Mouse (Mus musculus) spleen, adult 18-20 months (tissue): ENCODE results near the gene Lmo3.

Source experiments
- DNase-seq, 2 experiments: peaks; one replicate each; pipeline ENCODE4 v3.0.0; 2022; ENCODE audit warnings: mixed read lengths in 2 of 2

Gene Lmo3

DNA sequence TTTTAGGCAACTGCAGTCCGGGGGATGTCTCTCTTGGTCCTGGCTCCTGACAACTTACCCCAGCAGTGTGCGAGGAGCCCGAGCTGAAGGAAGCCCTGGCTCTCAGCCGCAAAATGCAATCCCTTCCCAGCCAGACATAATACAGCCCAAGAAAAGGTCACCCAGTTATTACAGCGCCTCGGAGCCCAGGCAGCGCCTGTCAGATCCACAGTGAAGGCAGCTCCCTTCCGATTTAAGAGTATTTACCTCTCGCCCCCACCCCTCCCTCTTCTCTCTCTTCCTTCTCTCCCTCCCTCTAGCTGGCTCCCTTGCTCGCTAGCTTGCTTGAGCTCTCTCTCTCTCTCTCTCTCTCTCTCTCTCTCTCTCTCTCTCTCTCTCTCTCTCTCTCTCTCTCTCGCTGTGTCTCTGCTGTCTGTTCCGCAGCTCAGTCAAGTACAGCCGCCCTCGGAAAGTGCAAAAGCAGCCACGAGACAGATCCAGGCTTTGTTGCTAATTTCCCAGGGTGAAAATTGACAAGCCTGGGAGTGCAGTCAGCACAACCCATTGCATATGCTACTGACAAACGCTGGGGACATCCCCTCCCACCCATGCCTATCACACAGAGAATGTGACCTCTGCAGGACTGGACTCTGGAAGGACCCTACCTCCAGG lies 159.0 kb downstream of the Lmo3 start:
- DNase-seq: no peak

- DNase-seq: no peak
Observed at GRCm38 (mm10) chr6:138421931-138422531, 159.7 kb downstream of the Lmo3 start.

DNA sequence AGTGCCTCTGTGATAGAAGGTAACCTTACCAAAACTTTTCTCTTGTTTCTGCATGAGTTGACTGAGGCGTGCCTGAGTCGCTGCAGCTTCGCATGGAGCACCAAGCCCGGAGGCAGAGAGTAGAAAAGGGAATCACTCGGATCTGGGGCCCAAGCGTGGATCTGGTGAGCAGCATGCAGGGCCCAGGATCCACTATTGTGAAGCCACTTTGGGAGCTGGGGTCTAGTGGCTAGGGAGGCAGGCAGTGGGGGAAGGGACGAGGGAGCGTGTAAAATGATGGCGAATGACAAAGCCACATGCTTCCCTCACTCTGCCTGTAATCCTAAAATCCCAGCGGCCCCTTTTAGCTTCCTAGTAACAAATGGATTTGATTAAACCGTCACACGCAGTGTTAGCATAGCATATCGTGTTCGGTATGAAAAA lies 160.6 kb downstream of the Lmo3 start:
- DNase-seq: no peak

DNA sequence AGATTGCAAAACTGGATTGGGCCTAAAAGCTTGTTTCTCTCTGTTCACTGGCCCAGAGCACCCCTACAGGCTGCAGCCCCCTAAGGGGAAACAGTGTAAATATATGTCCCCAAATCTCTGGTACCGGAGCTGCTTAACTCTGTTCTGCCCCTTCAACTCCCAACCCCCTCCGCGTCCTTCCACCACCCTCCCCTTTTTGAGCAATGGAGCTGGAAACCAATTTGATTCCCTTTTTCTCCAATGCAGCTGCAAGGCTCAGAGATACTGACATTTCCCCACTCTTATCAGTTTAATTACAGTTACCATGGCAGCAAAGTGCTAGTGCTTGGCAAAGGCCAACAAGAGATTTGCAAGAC lies 161.3 kb downstream of the Lmo3 start:
- no peak for DNase-seq

DNA sequence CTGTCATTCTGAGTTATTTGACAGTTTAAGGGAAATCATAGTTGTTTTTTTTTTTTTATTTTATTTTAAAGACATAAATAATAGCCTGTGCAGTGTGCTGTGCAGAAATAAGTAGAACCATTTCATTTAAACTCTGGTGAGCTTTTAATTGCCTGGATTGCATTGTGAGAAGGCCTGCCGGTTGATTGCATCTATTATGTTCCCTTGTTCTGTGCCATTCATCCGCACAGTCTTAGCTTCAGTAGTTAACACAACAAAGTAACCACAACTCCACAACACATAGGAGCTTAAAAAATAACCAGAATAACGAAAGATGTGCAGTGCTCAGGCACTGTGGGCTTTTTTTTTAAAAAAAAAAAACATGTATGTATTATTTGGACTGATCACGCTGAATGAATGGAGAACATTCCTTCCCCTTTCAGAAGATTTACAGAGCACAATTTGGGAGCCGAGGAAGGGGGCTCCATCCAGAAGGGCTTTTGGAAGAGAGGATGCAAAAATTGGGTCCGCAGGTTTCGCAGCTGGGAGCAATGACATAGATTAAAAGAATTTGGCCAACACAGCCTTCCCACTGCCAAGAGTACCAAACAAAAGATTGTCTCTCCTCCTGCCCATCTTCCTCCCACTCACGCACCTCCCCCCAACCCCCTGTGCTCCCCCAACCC lies 161.8 kb downstream of the Lmo3 start:
- DNase-seq: no peak

DNA sequence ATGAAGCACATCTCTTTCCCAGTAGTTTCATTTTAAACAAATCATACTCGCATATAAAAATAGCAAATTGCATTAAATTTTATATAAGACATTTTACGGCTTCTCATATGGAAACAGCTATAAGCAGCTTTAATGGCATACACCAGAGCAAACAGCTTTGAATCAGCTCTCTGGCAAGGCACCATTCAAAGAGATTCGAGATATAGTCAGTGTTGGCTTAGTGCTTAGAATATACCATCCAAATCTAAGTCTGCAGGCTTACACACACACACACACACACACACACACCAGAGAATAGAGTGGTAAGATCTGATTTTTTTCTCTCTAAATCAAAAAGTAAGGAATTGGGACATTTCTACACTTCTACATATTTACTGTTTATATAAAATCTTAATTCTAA lies 169.7 kb downstream of the Lmo3 start:
- no peak for DNase-seq

- no peak for DNase-seq
Observed at GRCm38 (mm10) chr6:138402031-138402430, 179.7 kb downstream of the Lmo3 start.

DNA sequence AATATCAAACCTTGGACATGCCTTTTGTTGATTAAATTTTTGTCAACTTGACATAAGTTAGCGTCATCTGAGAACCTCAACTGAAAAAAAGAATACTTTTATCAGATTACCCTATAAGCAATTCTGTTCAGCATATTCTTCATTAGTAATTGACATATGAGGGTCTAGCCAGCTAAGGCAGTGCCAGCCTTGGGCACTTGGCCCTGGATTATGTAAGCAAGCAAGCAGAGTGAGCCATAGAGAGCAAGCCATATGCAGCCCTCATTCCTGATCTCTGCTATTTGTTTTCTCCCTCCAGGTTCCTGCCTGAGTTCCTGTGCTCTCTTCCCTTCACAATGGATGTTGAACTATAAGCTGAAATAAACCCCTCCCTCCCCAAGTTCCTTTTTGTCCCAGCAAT lies 182.9 kb downstream of the Lmo3 start:
- DNase-seq: no peak

DNA sequence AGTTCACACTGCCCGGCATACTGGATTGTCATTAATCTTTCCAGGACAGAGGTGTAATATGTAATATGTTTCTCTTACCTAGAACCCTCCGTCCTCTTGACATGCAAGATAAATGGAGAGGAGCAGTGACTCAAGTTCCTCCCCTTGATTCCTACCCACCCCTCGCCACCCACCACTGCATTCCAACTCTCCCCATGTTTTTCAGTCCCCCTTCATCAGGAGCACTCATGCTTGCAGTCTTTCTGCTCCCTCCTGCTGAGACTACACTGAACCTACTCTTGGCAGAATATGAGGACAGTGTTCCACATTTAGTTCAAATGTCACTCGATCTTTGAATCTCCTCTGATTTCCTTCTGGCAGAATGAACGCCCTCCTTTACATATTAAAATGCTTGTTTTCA lies 190.7 kb downstream of the Lmo3 start:
- DNase-seq: no peak

DNA sequence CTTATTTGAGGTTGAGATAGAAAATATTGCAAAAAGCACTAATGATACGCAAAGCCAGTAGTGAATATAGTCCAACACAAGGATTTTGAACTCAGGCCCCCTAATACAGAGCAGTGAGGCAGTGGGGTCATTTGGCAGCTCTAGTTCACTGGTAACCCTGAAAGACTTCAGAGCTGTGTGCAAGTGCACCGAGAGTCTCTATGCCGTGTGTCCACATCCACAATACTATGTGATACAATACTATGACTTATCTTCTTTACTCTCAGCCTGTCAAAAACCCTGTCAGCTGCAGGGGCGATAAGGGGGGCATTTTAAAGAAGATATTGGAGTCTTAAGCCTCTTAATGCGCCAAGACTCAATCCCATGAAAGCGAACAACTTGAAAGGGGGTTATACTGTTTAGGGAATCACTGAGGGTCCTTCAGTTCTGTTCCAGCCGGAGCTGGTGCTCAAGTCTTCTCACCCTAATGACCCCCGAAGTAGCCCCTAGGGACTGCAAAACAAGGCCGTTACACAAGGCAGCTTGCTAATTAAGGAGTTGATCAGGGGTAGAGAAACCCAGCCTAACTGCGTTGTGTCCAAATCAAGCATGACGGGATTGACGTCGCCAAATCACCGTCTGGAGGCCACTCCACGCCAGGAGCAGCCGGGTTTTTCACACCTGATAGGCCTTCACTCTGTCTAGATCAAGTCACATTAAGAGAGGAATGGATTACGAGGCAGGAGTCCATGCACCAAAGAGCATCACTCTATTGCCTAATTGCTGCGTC lies 193.4 kb downstream of the Lmo3 start:
- no peak for DNase-seq

GRCm38 (mm10) chr6:138383208-138383607 lies 198.6 kb downstream of the Lmo3 start:
- no peak for DNase-seq

GRCm38 (mm10) chr6:138371176-138371575 lies 210.6 kb downstream of the Lmo3 start:
- no peak for DNase-seq

- DNase-seq: no peak
Observed at GRCm38 (mm10) chr6:138364111-138364510, 217.7 kb downstream of the Lmo3 start.

DNA sequence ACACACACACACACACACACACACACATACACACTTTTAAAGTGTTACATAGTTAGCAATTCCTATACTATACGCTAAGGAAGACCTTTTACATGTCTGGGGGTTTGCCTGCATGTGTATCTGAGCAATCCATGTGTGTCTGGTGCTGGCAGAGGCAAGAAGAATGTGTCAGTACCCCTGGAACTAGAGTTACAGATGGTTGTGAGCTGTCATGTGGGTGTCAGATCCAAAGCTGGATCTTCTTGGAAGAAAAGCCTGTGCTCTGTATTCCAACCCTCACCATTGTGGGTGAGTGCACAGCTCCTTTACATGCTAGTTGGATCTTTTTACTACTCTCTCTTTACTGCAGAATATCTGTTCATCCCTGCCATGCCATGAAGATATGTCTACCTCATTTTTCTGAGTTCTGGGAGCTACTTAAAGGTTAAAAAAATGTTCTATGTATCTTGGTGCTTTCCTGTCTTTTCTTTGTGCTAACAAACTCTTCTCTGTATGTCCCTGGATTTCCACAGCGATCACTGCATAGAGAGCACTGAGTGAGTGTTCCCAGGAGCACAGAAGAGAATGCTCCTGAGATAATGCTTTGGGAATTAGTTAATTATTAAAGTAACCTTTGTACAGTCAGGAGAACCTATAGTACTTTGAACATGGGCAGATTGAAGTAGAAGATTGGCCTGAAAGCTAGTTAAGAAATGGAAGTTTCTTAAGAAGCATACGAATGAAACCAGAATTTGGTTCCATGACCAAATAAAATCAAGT lies 231.0 kb downstream of the Lmo3 start:
- no peak for DNase-seq

DNA sequence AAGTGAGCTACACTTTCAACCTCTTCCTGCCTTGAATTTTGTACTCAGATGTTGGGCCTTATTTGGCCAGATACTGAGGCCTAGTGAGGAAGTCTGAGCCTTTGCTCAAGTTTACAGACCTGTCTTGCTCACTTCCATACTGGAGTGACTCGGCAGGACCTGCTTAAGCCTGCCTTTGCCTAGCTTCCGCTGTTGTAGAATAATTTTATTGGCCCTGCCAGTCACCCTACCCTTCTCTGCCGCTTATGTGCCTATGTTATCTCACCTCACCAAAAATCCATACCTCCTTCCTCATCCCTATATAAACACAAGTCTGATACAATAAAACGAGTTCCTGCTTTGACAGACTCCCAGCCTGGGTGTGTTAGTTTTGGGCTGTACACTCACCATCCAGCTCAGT lies 235.2 kb downstream of the Lmo3 start:
- no peak for DNase-seq

- DNase-seq: no peak
Observed at GRCm38 (mm10) chr6:138335858-138336257, 245.9 kb downstream of the Lmo3 start.

DNA sequence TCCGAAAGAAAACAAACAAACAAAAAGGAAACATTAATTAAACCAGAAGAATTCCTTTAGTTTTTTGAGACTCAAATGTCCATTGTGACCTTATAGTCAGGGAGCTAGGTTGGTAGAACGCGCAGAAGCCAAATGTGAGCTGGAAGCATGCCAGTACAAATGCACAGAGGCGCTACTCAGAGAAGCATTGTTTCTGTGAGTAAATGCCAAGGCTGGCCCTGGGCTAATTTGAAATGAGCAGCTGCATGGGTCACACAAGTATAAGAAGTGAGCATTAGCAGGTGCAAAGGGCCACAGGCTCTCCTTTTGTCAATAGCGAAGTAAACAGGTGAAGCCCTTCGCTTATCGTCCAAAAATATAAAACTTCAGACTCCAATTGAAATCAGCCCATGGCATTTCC lies 247.8 kb downstream of the Lmo3 start:
- DNase-seq: no peak

GRCm38 (mm10) chr6:138325744-138326400 lies 255.9 kb downstream of the Lmo3 start:
- no peak for DNase-seq

- DNase-seq: no peak
Observed at GRCm38 (mm10) chr6:138325145-138325544, 256.6 kb downstream of the Lmo3 start.

- DNase-seq: no peak
Observed at GRCm38 (mm10) chr6:138323325-138323724, 258.4 kb downstream of the Lmo3 start.

DNA sequence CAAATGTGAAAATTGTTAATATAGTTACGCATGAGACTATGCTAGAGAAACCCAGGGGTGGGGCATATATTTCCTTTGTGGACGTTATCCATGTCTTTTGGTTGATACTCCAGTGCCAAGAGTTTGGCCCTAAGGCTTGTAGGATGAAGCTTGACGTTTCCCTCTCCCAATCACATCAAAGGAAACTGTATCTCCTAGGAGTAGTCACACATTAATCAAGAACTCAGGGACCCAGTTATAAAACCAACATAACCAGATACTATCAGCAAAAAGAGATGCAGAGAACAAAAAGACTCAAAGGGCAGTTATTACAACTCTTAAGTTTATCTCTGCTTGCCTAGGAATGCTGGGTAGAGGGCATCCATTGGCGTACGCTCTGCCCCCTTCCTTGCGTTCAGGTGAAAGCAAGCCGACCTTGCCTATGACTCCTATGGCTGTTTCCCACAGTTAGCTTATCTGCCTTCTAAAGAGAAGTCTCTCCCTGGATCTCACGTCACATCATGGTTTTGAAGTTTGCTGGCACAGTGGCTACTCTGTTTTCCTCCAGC lies 261.5 kb downstream of the Lmo3 start:
- no peak for DNase-seq
